In the genomic region with DNA sequence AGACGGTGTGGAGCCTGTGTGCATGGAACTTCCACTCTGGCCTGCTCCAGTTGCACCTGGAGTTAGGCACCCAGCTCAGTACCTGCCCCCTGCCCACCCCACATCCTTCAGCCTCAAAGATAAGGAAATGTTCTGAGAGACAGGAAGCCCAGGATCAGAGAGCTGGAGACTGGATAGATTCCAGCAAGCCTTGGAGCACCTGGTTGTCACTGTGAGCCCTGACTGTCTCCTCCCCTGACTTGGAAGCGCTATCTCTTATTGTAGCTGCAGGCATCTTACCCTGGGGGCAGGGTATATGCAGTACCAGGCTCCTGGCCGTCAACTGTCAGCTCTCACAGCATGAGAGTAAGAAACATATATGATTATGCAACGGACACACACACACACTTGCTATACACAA, we compare ENCODE assay signal across 29 mouse cellular contexts. TPM values are rescaled to one million over a fixed set of nuclear protein-coding genes. Genes with fewer than 3 reads are reported as not detected.
DNase-seq lines count a peak whose midpoint lies in the region; ATAC-seq lines count a peak whose summit lies in the region.
"Had no signal": no experiment of that assay in that cellular context is flagged by ENCODE, and none has a peak within 500 bp of the region (broad histone marks: within the 10 kb centered on the region; RNA-seq: fewer than 3 reads in every experiment).

No protein-coding gene starts in this region.

- H3K9me3 ChIP-seq in hindbrain, embryonic 15.5 days, result no peaks in the 10 kb centered on the region
- H3K9me3 ChIP-seq in hindbrain, embryonic 12.5 days (replicated peaks), result no peaks in the 10 kb centered on the region
- no peaks in the 10 kb centered on the region for H3K9me3 ChIP-seq in midbrain, embryonic 14.5 days (ENCODE audit: control insufficient read depth, low read length)
- H3K9me3 ChIP-seq in midbrain, embryonic 11.5 days (ENCODE audit: control insufficient read depth, low read length), result no peaks in the 10 kb centered on the region
- no peaks in the 10 kb centered on the region for H3K9me3 ChIP-seq in embryonic facial prominence, embryonic 15.5 days (replicated peaks)
- H3K9me3 ChIP-seq: embryonic facial prominence, embryonic 12.5 days; limb, embryonic 15.5 days; liver, embryonic 13.5 days; stomach, embryonic 15.5 days had no signal

- WGBS in hindbrain, embryonic 15.5 days, result 52% methylated on average over 4 of the region's 4 CpGs
- whole genome bisulfite sequencing in hindbrain, embryonic 12.5 days, result 69% methylated on average over 4 of the region's 4 CpGs
- WGBS in midbrain, embryonic 14.5 days, result 43% methylated on average over 4 of the region's 4 CpGs
- 78% methylated on average over 4 of the region's 4 CpGs for WGBS in midbrain, embryonic 11.5 days
- WGBS in embryonic facial prominence, embryonic 15.5 days, result 45% methylated on average over 4 of the region's 4 CpGs

- peaks cover 11% of the 10 kb centered on the region for H3K4me1 ChIP-seq in hindbrain, embryonic 15.5 days (replicated peaks)
- H3K4me1 ChIP-seq in hindbrain, embryonic 12.5 days, result peaks cover 19% of the 10 kb centered on the region
- H3K4me1 ChIP-seq in midbrain, embryonic 14.5 days (ENCODE audit: control insufficient read depth, insufficient read depth, low read length), result no peaks in the 10 kb centered on the region
- no peaks in the 10 kb centered on the region for H3K4me1 ChIP-seq in midbrain, embryonic 11.5 days (ENCODE audit: control insufficient read depth, insufficient read depth, low read length)
- peaks cover 9% of the 10 kb centered on the region; the same call in 1 of the 2 replicates for H3K4me1 ChIP-seq in embryonic facial prominence, embryonic 15.5 days
- H3K4me1 ChIP-seq: embryonic facial prominence, embryonic 12.5 days; heart, embryonic 12.5 days; liver, embryonic 13.5 days; stomach, embryonic 15.5 days had no signal

- ATAC-seq in hindbrain, embryonic 15.5 days (ENCODE audit: low FRiP score, low read depth), result no peak
- no peak for ATAC-seq in hindbrain, embryonic 12.5 days (ENCODE audit: low FRiP score)
- ATAC-seq in midbrain, embryonic 14.5 days (ENCODE audit: low FRiP score, low TSS enrichment), result no peak
- no peak for ATAC-seq in midbrain, embryonic 11.5 days (ENCODE audit: low FRiP score)
- ATAC-seq in embryonic facial prominence, embryonic 15.5 days (ENCODE audit: insufficient number of reproducible peaks, low FRiP score, low TSS enrichment, low read depth), result no peak
- ATAC-seq: forebrain, embryonic 16.5 days; lung, postnatal 0 days had no signal

- H3K36me3 ChIP-seq in hindbrain, embryonic 15.5 days, result no peaks in the 10 kb centered on the region
- no peaks in the 10 kb centered on the region for H3K36me3 ChIP-seq in hindbrain, embryonic 12.5 days
- H3K36me3 ChIP-seq in midbrain, embryonic 14.5 days (ENCODE audit: control insufficient read depth, insufficient read depth, low read length), result no peaks in the 10 kb centered on the region
- H3K36me3 ChIP-seq in midbrain, embryonic 11.5 days (ENCODE audit: control insufficient read depth, insufficient read depth, low read length), result no peaks in the 10 kb centered on the region
- no peaks in the 10 kb centered on the region for H3K36me3 ChIP-seq in embryonic facial prominence, embryonic 15.5 days
- H3K36me3 ChIP-seq: embryonic facial prominence, embryonic 12.5 days; heart, embryonic 12.5 days; limb, embryonic 15.5 days; liver, embryonic 13.5 days; stomach, embryonic 15.5 days had no signal

- H3K4me2 ChIP-seq in hindbrain, embryonic 15.5 days, result no peak overlapping the region
- no peak overlapping the region for H3K4me2 ChIP-seq in hindbrain, embryonic 12.5 days (replicated peaks)
- H3K4me2 ChIP-seq in midbrain, embryonic 14.5 days (ENCODE audit: low read length), result no peak overlapping the region
- H3K4me2 ChIP-seq in midbrain, embryonic 11.5 days, result no peak overlapping the region
- no peak overlapping the region for H3K4me2 ChIP-seq in embryonic facial prominence, embryonic 15.5 days (replicated peaks)
- H3K4me2 ChIP-seq: embryonic facial prominence, embryonic 12.5 days; heart, embryonic 12.5 days; limb, embryonic 15.5 days; liver, embryonic 13.5 days; stomach, embryonic 15.5 days had no signal

- DNase-seq in midbrain, embryonic 14.5 days, result peak; percentile 23
- DNase-seq in midbrain, embryonic 11.5 days (ENCODE audit: low spot score, missing footprints), result no peak
- DNase-seq in ovary, postnatal 10 days (ENCODE audit: low spot score), result no peak
- DNase-seq: adrenal gland, postnatal 25 days; B cell, adult 2 months; cerebellum, adult 8-10 months; cerebellum, postnatal 36 days; gastrocnemius, adult 2 months; gastrocnemius, postnatal 36 days; heart, adult 18-20 months; kidney, adult 8-10 months; liver, embryonic 13.5 days; lung, adult 18-20 months; lung, postnatal 4 days; retina, postnatal 1 day; right cerebral cortex, postnatal 14 days had no signal

- 0 out of 2 replicates have a peak overlapping the region, but pooled peaks have one; percentile 1 for H3K27ac ChIP-seq in hindbrain, embryonic 15.5 days (replicated peaks)
- H3K27ac ChIP-seq in hindbrain, embryonic 12.5 days, result no peak overlapping the region
- H3K27ac ChIP-seq in midbrain, embryonic 14.5 days (replicated peaks; ENCODE audit: low read depth, low read length), result 0 out of 2 replicates have a peak overlapping the region, but pooled peaks have one; percentile 5
- H3K27ac ChIP-seq in midbrain, embryonic 11.5 days (ENCODE audit: low read depth, low read length), result no peak overlapping the region
- 0 out of 2 replicates have a peak overlapping the region, but pooled peaks have one; percentile 51 for H3K27ac ChIP-seq in embryonic facial prominence, embryonic 15.5 days (replicated peaks)
- H3K27ac ChIP-seq: embryonic facial prominence, embryonic 12.5 days; gastrocnemius, adult 2 months; kidney, postnatal 0 days; limb, embryonic 15.5 days; liver, embryonic 13.5 days; stomach, embryonic 15.5 days had no signal

- H3K4me3 ChIP-seq in hindbrain, embryonic 15.5 days, result no peak overlapping the region
- H3K4me3 ChIP-seq in hindbrain, embryonic 12.5 days, result no peak overlapping the region
- H3K4me3 ChIP-seq in midbrain, embryonic 14.5 days (replicated peaks; ENCODE audit: low read depth, low read length), result no peak overlapping the region
- no peak overlapping the region for H3K4me3 ChIP-seq in midbrain, embryonic 11.5 days (ENCODE audit: low read depth, low read length)
- peak overlapping the region; percentile 3; the same call in 1 of the 2 replicates for H3K4me3 ChIP-seq in embryonic facial prominence, embryonic 15.5 days (replicated peaks)
- H3K4me3 ChIP-seq: embryonic facial prominence, embryonic 12.5 days; erythroblast, embryonic 14.5 days; gastrocnemius, adult 2 months; heart, embryonic 12.5 days; liver, embryonic 13.5 days; stomach, embryonic 15.5 days had no signal

- no peaks in the 10 kb centered on the region for H3K27me3 ChIP-seq in hindbrain, embryonic 15.5 days
- H3K27me3 ChIP-seq in hindbrain, embryonic 12.5 days, result no peaks in the 10 kb centered on the region
- no peaks in the 10 kb centered on the region for H3K27me3 ChIP-seq in midbrain, embryonic 14.5 days (ENCODE audit: control insufficient read depth, insufficient read depth, low read length)
- H3K27me3 ChIP-seq in midbrain, embryonic 11.5 days (ENCODE audit: control insufficient read depth, insufficient read depth, low read length), result no peaks in the 10 kb centered on the region
- H3K27me3 ChIP-seq in embryonic facial prominence, embryonic 15.5 days, result no peaks in the 10 kb centered on the region
- H3K27me3 ChIP-seq: embryonic facial prominence, embryonic 12.5 days; limb, embryonic 15.5 days; liver, embryonic 13.5 days; stomach, embryonic 15.5 days had no signal

- H3K9ac ChIP-seq in hindbrain, embryonic 15.5 days, result no peak overlapping the region
- H3K9ac ChIP-seq in hindbrain, embryonic 12.5 days, result no peak overlapping the region
- no peak overlapping the region; the same call in 1 of the 2 replicates for H3K9ac ChIP-seq in midbrain, embryonic 14.5 days (replicated peaks; ENCODE audit: low read length)
- no peak overlapping the region for H3K9ac ChIP-seq in midbrain, embryonic 11.5 days (ENCODE audit: low read length)
- H3K9ac ChIP-seq in embryonic facial prominence, embryonic 15.5 days, result no peak overlapping the region
- H3K9ac ChIP-seq: embryonic facial prominence, embryonic 12.5 days; heart, embryonic 12.5 days; limb, embryonic 15.5 days; liver, embryonic 13.5 days; stomach, embryonic 15.5 days had no signal

RNA-seq across cellular contexts. Expression of a gene that starts 2.0 kb away (rescaled TPM):
- 0.09 TPM in 1 of 2 replicates, not detected in the other for polyA plus RNA-seq in hindbrain, embryonic 15.5 days (2015; fragmentation: Nextera tagmentation; extraction: Ambion mirVana)
- 0.14 TPM in 1 of 2 replicates, not detected in the other for polyA plus RNA-seq in hindbrain, embryonic 12.5 days (2016; fragmentation: Nextera tagmentation; extraction: Ambion mirVana)
- polyA plus RNA-seq in midbrain, embryonic 14.5 days (2014; fragmentation: Nextera tagmentation; extraction: Ambion mirVana), result 0.13 TPM in 1 of 2 replicates, not detected in the other
- polyA plus RNA-seq in midbrain, embryonic 11.5 days (2014; fragmentation: Nextera tagmentation; extraction: Ambion mirVana), result 0.08 and 0.12 TPM in 2 replicates
- 29.2 and 31.1 TPM in 2 replicates for polyA plus RNA-seq in embryonic facial prominence, embryonic 15.5 days (2015; fragmentation: Nextera tagmentation; extraction: Ambion mirVana)
- polyA plus RNA-seq: embryonic facial prominence, embryonic 12.5 days; erythroblast, embryonic 14.5 days; forebrain, embryonic 16.5 days; heart, embryonic 12.5 days; heart, postnatal 0 days; kidney, postnatal 0 days; liver, embryonic 13.5 days; lung, postnatal 0 days had no signal

RNA-seq across cellular contexts. Expression of a gene that starts 18.5 kb away (rescaled TPM):
- polyA plus RNA-seq in hindbrain, embryonic 15.5 days (2015; fragmentation: Nextera tagmentation; extraction: Ambion mirVana), result 3.7 and 4.3 TPM in 2 replicates
- 3.8 and 4.5 TPM in 2 replicates for polyA plus RNA-seq in hindbrain, embryonic 12.5 days (2016; fragmentation: Nextera tagmentation; extraction: Ambion mirVana)
- 3.0 and 3.9 TPM in 2 replicates for polyA plus RNA-seq in midbrain, embryonic 14.5 days (2014; fragmentation: Nextera tagmentation; extraction: Ambion mirVana)
- polyA plus RNA-seq in midbrain, embryonic 11.5 days (2014; fragmentation: Nextera tagmentation; extraction: Ambion mirVana), result 1.5 TPM in 2 replicates
- 4.3 and 10.3 TPM in 2 replicates for polyA plus RNA-seq in embryonic facial prominence, embryonic 15.5 days (2015; fragmentation: Nextera tagmentation; extraction: Ambion mirVana)
- polyA plus RNA-seq: erythroblast, embryonic 14.5 days had no signal

RNA-seq across cellular contexts. Expression of a gene that starts 20.1 kb away (rescaled TPM):
- polyA plus RNA-seq in hindbrain, embryonic 15.5 days (2015; fragmentation: Nextera tagmentation; extraction: Ambion mirVana), result 0.64 and 0.93 TPM in 2 replicates
- polyA plus RNA-seq in hindbrain, embryonic 12.5 days (2016; fragmentation: Nextera tagmentation; extraction: Ambion mirVana), result 0.61 and 0.91 TPM in 2 replicates
- polyA plus RNA-seq in midbrain, embryonic 14.5 days (2014; fragmentation: Nextera tagmentation; extraction: Ambion mirVana), result 0.43 TPM in 1 of 2 replicates, not detected in the other
- 0.26 and 0.41 TPM in 2 replicates for polyA plus RNA-seq in midbrain, embryonic 11.5 days (2014; fragmentation: Nextera tagmentation; extraction: Ambion mirVana)
- 0.24 and 0.30 TPM in 2 replicates for polyA plus RNA-seq in embryonic facial prominence, embryonic 15.5 days (2015; fragmentation: Nextera tagmentation; extraction: Ambion mirVana)
- polyA plus RNA-seq: erythroblast, embryonic 14.5 days; forebrain, embryonic 11.5 days; heart, embryonic 12.5 days; heart, postnatal 0 days; liver, embryonic 13.5 days; lung, postnatal 0 days had no signal

RNA-seq across cellular contexts. Expression of a gene that starts 30.8 kb away (rescaled TPM):
- 0.51 and 0.54 TPM in 2 replicates for polyA plus RNA-seq in hindbrain, embryonic 15.5 days (2015; fragmentation: Nextera tagmentation; extraction: Ambion mirVana)
- 0.46 and 0.64 TPM in 2 replicates for polyA plus RNA-seq in hindbrain, embryonic 12.5 days (2016; fragmentation: Nextera tagmentation; extraction: Ambion mirVana)
- polyA plus RNA-seq in midbrain, embryonic 14.5 days (2014; fragmentation: Nextera tagmentation; extraction: Ambion mirVana), result 0.83 and 0.94 TPM in 2 replicates
- polyA plus RNA-seq in midbrain, embryonic 11.5 days (2014; fragmentation: Nextera tagmentation; extraction: Ambion mirVana), result 0.81 and 0.96 TPM in 2 replicates
- 0.38 and 0.61 TPM in 2 replicates for polyA plus RNA-seq in embryonic facial prominence, embryonic 15.5 days (2015; fragmentation: Nextera tagmentation; extraction: Ambion mirVana)
- polyA plus RNA-seq: erythroblast, embryonic 14.5 days; forebrain, embryonic 16.5 days; limb, embryonic 15.5 days; liver, embryonic 13.5 days had no signal

Comparison
In these comparisons a context has a peak if more than half of its experiments do, and no peak if none do; other contexts are left out.
1. H3K27ac ChIP-seq: peak in hindbrain, embryonic 15.5 days (single experiment), midbrain, embryonic 14.5 days (single experiment) and embryonic facial prominence, embryonic 15.5 days (single experiment); none in hindbrain, embryonic 12.5 days (single experiment) and midbrain, embryonic 11.5 days (single experiment).
2. RNA of a gene that starts 2.0 kb away (polyA plus RNA-seq): 29.2 to 31.1 TPM in embryonic facial prominence, embryonic 15.5 days; 0.13 TPM in midbrain, embryonic 14.5 days, 0.08 to 0.12 TPM in midbrain, embryonic 11.5 days, 0.09 TPM in hindbrain, embryonic 15.5 days and 0.14 TPM in hindbrain, embryonic 12.5 days; every median in the first group is over 10 times any median in the second.